Mouse (Mus musculus) embryonic facial prominence, embryonic 15.5 days (tissue): Measurements from ENCODE around the gene Cryba4. TPM values are rescaled to one million over a fixed set of nuclear protein-coding genes. Genes with fewer than 3 reads are reported as not detected.
A peak's percentile ranks its signal among the peaks of the same experiment; 100 is the strongest.

Experiments
- ATAC-seq: fragments of 200-750 bp; cut with Nextera tagmentation; 2 replicates; pipeline ENCODE4 v1.8.0; 2017; ENCODE audit warnings: low read depth, moderate TSS enrichment; ENCODE audit not compliant: insufficient number of reproducible peaks, low FRiP score, low TSS enrichment
- H3K27ac ChIP-seq: fragments of 300-500 bp; sonication (generic); replicated peaks from 2 replicates; pipeline ENCODE4 v1.5.1; 2015; ENCODE audit warnings: mild to moderate bottlenecking, inconsistent platforms
- H3K27me3 ChIP-seq: fragments of 300-500 bp; sonication (generic); 2 replicates; pipeline ENCODE4 v1.6.1; 2015; ENCODE audit warnings: inconsistent platforms
- H3K36me3 ChIP-seq: fragments of 300-500 bp; sonication (generic); 2 replicates; pipeline ENCODE4 v1.6.1; 2015; ENCODE audit warnings: mild to moderate bottlenecking, inconsistent platforms
- H3K4me1 ChIP-seq: fragments of 300-500 bp; sonication (generic); 2 replicates; pipeline ENCODE4 v1.6.1; 2015; ENCODE audit warnings: inconsistent platforms
- H3K4me2 ChIP-seq: fragments of 300-500 bp; sonication (generic); replicated peaks from 2 replicates; pipeline ENCODE4 v1.6.1; 2015; ENCODE audit warnings: mild to moderate bottlenecking, inconsistent platforms
- H3K4me3 ChIP-seq: fragments of 300-500 bp; sonication (generic); replicated peaks from 2 replicates; pipeline ENCODE4 v1.5.1; 2015; ENCODE audit warnings: mild to moderate bottlenecking, inconsistent platforms
- H3K9ac ChIP-seq: fragments of 300-500 bp; sonication (generic); 2 replicates; pipeline ENCODE4 v1.6.1; 2015; ENCODE audit warnings: inconsistent platforms
- H3K9me3 ChIP-seq: fragments of 300-500 bp; sonication (generic); replicated peaks from 2 replicates; pipeline ENCODE4 v1.6.1; 2016; ENCODE audit warnings: inconsistent platforms
- WGBS: fragments of 180-500 bp; shearing (Covaris S2); methylation state at CpG from one replicate; pipeline ENCODE4 v1.1.7; 2015; 5-methylcytosine and 5-hydroxymethylcytosine counted together
- polyA plus RNA-seq: library from polyadenylated mRNA; unstranded; fragments of >200 nt; fragmentation: Nextera tagmentation; extraction: Ambion mirVana; gene quantifications from 2 replicates; pipeline ENCODE4 v1.2.1, GENCODE M21; 2015

Cryba4 gene
- polyA plus RNA-seq, 1 experiment from 2014 or later = 3.4 TPM

GRCm38 (mm10) chr5:112212711-112213264 is 39.5 kb downstream of the Cryba4 start:
- no peak overlapping the region for H3K4me2 ChIP-seq
- H3K4me1 ChIP-seq = peaks cover 32% of the 10 kb centered on the region
- H3K27ac ChIP-seq = no peak overlapping the region
- no peaks in the 10 kb centered on the region for H3K36me3 ChIP-seq
- 0 out of 2 replicates have a peak, but pooled peaks cover 4% of the 10 kb centered on the region for H3K27me3 ChIP-seq
- no peak overlapping the region for H3K9ac ChIP-seq
- H3K9me3 ChIP-seq = no peaks in the 10 kb centered on the region
- ATAC-seq = no peak
- 69% methylated on average over 6 of the region's 6 CpGs for WGBS
- H3K4me3 ChIP-seq = no peak overlapping the region

- H3K27me3 ChIP-seq = 0 out of 2 replicates have a peak, but pooled peaks cover 4% of the 10 kb centered on the region
- no peak overlapping the region for H3K4me2 ChIP-seq
- no peak overlapping the region for H3K9ac ChIP-seq
- no peaks in the 10 kb centered on the region for H3K36me3 ChIP-seq
- no peak overlapping the region for H3K4me3 ChIP-seq
- ATAC-seq = no peak
- H3K4me1 ChIP-seq = peaks cover 31% of the 10 kb centered on the region
- no peaks in the 10 kb centered on the region for H3K9me3 ChIP-seq
- WGBS = 76% methylated on average over 7 of the region's 7 CpGs
- H3K27ac ChIP-seq = no peak overlapping the region
These were observed 40.4 kb downstream of the Cryba4 start for GRCm38 (mm10) chr5:112211911-112212310.

- H3K4me3 ChIP-seq = no peak overlapping the region
- H3K27me3 ChIP-seq = no peaks in the 10 kb centered on the region
- H3K9me3 ChIP-seq = no peaks in the 10 kb centered on the region
- H3K27ac ChIP-seq = no peak overlapping the region
- H3K36me3 ChIP-seq = no peaks in the 10 kb centered on the region
- no peak overlapping the region for H3K9ac ChIP-seq
- WGBS = 25% methylated on average over 8 of the region's 8 CpGs
- H3K4me1 ChIP-seq = peaks cover 33% of the 10 kb centered on the region
- no peak for ATAC-seq
- no peak overlapping the region for H3K4me2 ChIP-seq
These were observed 42.2 kb downstream of the Cryba4 start for GRCm38 (mm10) chr5:112210104-112210503.

DNA sequence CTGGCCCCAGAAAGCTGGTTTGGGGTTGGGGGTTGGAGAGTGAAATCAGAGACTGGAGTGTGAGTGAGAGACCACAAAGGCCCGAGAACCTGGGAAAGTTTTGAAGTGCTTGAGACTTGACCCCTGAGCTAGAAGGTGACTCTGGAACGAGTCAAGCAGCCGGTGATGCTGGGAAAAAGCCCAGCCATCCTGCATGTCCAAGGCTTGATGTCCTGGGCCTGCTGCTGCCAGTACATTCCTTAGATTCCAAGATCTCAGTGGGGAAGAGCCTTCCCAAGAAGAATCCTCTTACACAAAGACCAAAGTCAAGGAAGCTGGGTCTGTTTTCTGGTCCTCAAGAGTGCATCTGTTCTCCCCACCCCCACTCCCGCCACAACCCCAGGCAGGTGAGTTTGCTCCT is 44.0 kb downstream of the Cryba4 start:
- WGBS = 37% methylated on average over 4 of the region's 4 CpGs

DNA sequence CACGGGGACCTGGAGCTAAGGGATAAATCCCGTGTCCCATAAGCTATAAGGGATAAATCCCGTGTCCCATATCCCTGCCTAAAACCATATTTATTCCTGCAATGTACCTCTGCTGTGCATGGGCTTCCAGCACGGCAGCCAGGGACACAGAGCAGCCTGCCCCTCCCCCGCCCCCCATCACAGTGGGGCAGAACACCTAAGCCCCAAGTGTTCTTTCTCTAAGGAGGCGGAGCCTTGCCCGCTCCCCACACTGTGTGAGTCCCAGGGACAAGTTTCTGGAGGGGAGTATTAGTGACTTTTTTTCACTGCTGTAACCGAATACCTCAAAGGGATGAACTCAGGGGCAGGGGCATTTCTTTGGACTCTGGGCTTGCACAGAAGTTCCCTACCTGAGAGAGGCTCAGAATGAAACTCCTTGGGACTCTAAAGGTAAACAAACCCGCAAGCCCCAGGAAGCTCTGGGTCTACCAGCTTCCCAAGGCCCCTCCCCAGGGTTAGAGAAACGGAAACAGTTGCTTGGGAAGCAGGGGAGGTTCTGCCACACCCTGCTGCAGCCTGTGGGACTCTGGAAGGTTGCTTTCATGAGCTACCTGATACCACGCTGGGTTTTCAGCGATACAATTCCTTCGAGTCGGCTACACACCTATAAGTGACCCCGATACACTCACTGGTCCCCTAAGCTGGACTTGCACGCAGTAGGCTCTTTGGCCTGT is 45.6 kb downstream of the Cryba4 start:
- Histone ChIP-seq H3K27ac (no peak overlapping the region), H3K4me2 (peak overlapping the region; percentile 29; the same call in 1 of the 2 replicates), H3K9ac (no peak overlapping the region), H3K36me3 (no peaks in the 10 kb centered on the region), H3K27me3 (no peaks in the 10 kb centered on the region), H3K9me3 (no peaks in the 10 kb centered on the region), H3K4me3 (no peak overlapping the region), H3K4me1 (peaks cover 19% of the 10 kb centered on the region)
- no peak for ATAC-seq
- 19% methylated on average over 16 of the region's 16 CpGs for WGBS

More for the DNA sequence above, 44.0 kb downstream of the Cryba4 start:
- Histone ChIP-seq H3K36me3 (no peaks in the 10 kb centered on the region), H3K27me3 (no peaks in the 10 kb centered on the region), H3K4me2 (no peak overlapping the region), H3K4me1 (peaks cover 20% of the 10 kb centered on the region), H3K27ac (no peak overlapping the region), H3K4me3 (no peak overlapping the region), H3K9ac (no peak overlapping the region), H3K9me3 (no peaks in the 10 kb centered on the region)
- no peak for ATAC-seq

DNA sequence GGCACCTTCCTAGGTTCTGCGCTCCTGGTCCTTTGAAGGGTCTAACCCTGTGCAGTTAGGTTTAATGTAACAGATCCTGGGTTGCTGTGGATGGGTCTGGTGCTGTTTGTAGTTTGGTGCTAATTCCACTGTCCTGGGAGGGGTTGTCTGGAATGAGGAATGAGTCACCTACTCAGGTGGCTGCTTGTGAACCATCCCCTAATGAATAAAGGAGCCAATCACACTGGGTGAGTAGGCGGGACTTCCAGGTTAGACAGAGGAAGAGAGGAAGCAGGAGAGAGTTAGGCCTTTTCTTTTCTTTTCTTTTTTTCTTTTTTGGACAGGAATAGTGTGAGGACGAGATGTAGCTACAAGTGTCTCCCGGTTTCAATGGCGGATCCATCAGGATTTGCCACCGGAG is 52.7 kb downstream of the Cryba4 start:
- no peak for ATAC-seq
- H3K27ac ChIP-seq = no peak overlapping the region
- peaks cover 3% of the 10 kb centered on the region for H3K4me1 ChIP-seq
- H3K9me3 ChIP-seq = no peaks in the 10 kb centered on the region
- no peaks in the 10 kb centered on the region for H3K36me3 ChIP-seq
- H3K27me3 ChIP-seq = no peaks in the 10 kb centered on the region
- H3K4me3 ChIP-seq = no peak overlapping the region
- H3K9ac ChIP-seq = no peak overlapping the region
- WGBS = 88% methylated on average over 6 of the region's 6 CpGs
- H3K4me2 ChIP-seq = no peak overlapping the region

Other genes starting within 250 kb of the Cryba4 start
- 6.8 and 7.7 TPM in 2 replicates for gene Crybb1, start 3.3 kb upstream of the Cryba4 start, polyA plus RNA-seq
- gene Tpst2, start 24.2 kb upstream of the Cryba4 start, polyA plus RNA-seq = 51.0 and 52.0 TPM in 2 replicates
- 30.5 and 31.1 TPM in 2 replicates for gene Tfip11, start 73.8 kb upstream of the Cryba4 start, polyA plus RNA-seq
- gene Srrd, start 90.5 kb upstream of the Cryba4 start, polyA plus RNA-seq = 35.3 and 46.6 TPM in 2 replicates
- gene Hps4, start 90.6 kb upstream of the Cryba4 start, polyA plus RNA-seq = 37.6 and 37.7 TPM in 2 replicates
- gene Gm6583, start 103.5 kb upstream of the Cryba4 start, polyA plus RNA-seq = 0.29 and 0.31 TPM in 2 replicates
- gene Asphd2, start 142.3 kb upstream of the Cryba4 start, polyA plus RNA-seq = 18.3 and 19.4 TPM in 2 replicates
- not detected in 2 replicates for gene Gm6588, start 196.9 kb upstream of the Cryba4 start, polyA plus RNA-seq